Mouse (Mus musculus): ENCODE results near the gene 2810408A11Rik. TPM values are rescaled to one million over a fixed set of nuclear protein-coding genes. Genes with fewer than 3 reads are reported as not detected.

Gene 2810408A11Rik
- total and polyA plus RNA-seq, 2 experiments from 2014 or later = 3.9 to 6.3 TPM

DNA sequence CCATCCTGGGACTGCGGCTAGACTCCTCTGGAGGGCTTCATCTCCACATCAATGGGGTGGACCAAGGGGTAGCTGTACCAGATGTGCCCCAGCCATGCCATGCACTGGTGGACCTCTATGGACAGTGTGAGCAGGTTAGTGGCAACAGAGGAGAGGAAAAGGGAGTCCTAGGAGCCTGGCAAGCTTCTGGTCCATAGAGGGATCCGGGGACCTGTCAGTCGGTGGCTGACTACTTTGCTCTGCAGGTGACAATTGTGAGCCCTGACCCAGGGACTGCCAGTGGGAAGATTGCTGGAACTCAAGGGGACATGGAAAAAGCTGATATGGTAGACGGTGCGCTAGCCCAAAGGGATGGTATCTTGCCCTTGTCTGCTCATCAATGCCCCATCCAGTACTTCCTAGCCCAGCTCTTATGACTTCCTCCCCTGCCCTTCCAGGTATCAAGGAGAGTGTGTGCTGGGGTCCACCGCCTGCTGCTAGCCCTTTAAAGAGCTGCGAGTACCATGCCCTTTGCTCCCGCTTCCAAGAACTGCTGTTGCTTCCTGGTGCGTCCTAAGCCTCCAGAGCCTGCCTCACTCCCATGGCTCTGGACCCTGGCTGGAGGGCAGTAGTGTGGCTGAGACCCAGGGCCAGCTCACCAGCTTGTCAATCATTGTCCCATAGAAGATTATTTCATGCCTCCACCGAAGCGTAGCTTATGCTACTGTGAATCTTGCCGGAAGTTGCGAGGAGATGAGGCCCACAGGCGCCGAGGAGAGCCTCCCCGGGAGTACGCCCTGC lies 10.2 kb upstream of the 2810408A11Rik start:
- Histone ChIP-seq H3K4me1 (ENCODE audit: control insufficient read depth, insufficient read depth) (peaks cover 16% of the 10 kb centered on the region), H3K27me3 (ENCODE audit: control insufficient read depth, insufficient read depth, low read length) (no peaks in the 10 kb centered on the region), H3K4me3 (ENCODE audit: low read depth, low read length) (no peak overlapping the region), H3K4me2 (ENCODE audit: low read depth, low read length) (no peak overlapping the region), H3K9ac (replicated peaks; ENCODE audit: low read depth, low read length) (no peak overlapping the region), H3K9me3 (replicated peaks; ENCODE audit: control insufficient read depth, low read length) (no peaks in the 10 kb centered on the region), H3K36me3 (replicated peaks; ENCODE audit: control insufficient read depth, insufficient read depth, low read length) (peaks cover 79% of the 10 kb centered on the region), H3K27ac (ENCODE audit: low read depth) (no peak overlapping the region)
- TF ChIP-seq CTCF (IDR thresholded peaks at IDR 0.05; ENCODE audit: low read depth) (no peak), EP300 (IDR thresholded peaks at IDR 0.05; ENCODE audit: low read depth) (no peak)
- ATAC-seq (ENCODE audit: insufficient read depth, low read depth) = no peak
- DNase-seq (ENCODE audit: low spot score) = no peak
- WGBS = 91% methylated on average over 17 of the region's 17 CpGs

GRCm38 (mm10) chr11:69910177-69910576 lies 9.4 kb upstream of the 2810408A11Rik start:
- Histone ChIP-seq H3K27ac (ENCODE audit: low read depth) (no peak overlapping the region), H3K36me3 (replicated peaks; ENCODE audit: control insufficient read depth, insufficient read depth, low read length) (peaks cover 80% of the 10 kb centered on the region), H3K4me2 (ENCODE audit: low read depth, low read length) (no peak overlapping the region), H3K9me3 (replicated peaks; ENCODE audit: control insufficient read depth, low read length) (no peaks in the 10 kb centered on the region), H3K27me3 (ENCODE audit: control insufficient read depth, insufficient read depth, low read length) (no peaks in the 10 kb centered on the region), H3K4me1 (ENCODE audit: control insufficient read depth, insufficient read depth) (peaks cover 14% of the 10 kb centered on the region), H3K9ac (replicated peaks; ENCODE audit: low read depth, low read length) (no peak overlapping the region), H3K4me3 (ENCODE audit: low read depth, low read length) (no peak overlapping the region)
- DNase-seq (ENCODE audit: low spot score) (no peak), ATAC-seq (ENCODE audit: insufficient read depth, low read depth) (no peak)
- TF ChIP-seq CTCF (IDR thresholded peaks at IDR 0.05; ENCODE audit: low read depth) = no peak
- no peak for TF ChIP-seq EP300 (IDR thresholded peaks at IDR 0.05; ENCODE audit: low read depth)
- WGBS = 90% methylated on average over 8 of the region's 8 CpGs

GRCm38 (mm10) chr11:69909174-69909573 lies 8.4 kb upstream of the 2810408A11Rik start:
- Histone ChIP-seq H3K4me1 (ENCODE audit: control insufficient read depth, insufficient read depth) (peaks cover 4% of the 10 kb centered on the region), H3K27me3 (ENCODE audit: control insufficient read depth, insufficient read depth, low read length) (no peaks in the 10 kb centered on the region), H3K9ac (replicated peaks; ENCODE audit: low read depth, low read length) (no peak overlapping the region), H3K36me3 (replicated peaks; ENCODE audit: control insufficient read depth, insufficient read depth, low read length) (peaks cover 82% of the 10 kb centered on the region), H3K27ac (ENCODE audit: low read depth) (no peak overlapping the region), H3K4me2 (ENCODE audit: low read depth, low read length) (no peak overlapping the region), H3K4me3 (ENCODE audit: low read depth, low read length) (no peak overlapping the region), H3K9me3 (replicated peaks; ENCODE audit: control insufficient read depth, low read length) (no peaks in the 10 kb centered on the region)
- TF ChIP-seq CTCF (IDR thresholded peaks at IDR 0.05; ENCODE audit: low read depth) (no peak), EP300 (IDR thresholded peaks at IDR 0.05; ENCODE audit: low read depth) (no peak)
- DNase-seq (ENCODE audit: low spot score) (no peak), ATAC-seq (ENCODE audit: insufficient read depth, low read depth) (no peak)
- WGBS = 92% methylated on average over 5 of the region's 5 CpGs

DNA sequence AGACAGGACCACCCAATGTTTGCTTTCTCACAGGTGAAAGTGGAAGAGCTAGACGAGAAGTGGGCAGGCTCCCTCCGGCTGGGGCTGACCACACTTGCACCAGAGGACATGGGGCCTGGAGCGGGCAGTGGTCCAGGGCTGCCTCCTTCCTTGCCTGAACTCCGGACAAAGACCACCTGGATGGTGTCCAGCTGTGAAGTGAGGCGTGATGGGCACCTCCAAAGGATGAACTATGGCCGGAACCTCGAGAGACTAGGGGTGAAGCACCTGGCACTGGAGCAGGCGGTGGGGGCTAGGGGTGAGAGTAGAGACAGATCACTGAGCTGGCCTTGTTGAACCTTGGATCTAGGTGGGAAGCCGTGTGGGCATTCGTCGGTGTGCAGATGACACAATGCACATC lies 7.9 kb upstream of the 2810408A11Rik start:
- no peaks in the 10 kb centered on the region for H3K9me3 ChIP-seq (replicated peaks; ENCODE audit: control insufficient read depth, low read length)
- no peaks in the 10 kb centered on the region for H3K27me3 ChIP-seq (ENCODE audit: control insufficient read depth, insufficient read depth, low read length)
- H3K27ac ChIP-seq (ENCODE audit: low read depth) = no peak overlapping the region
- no peak overlapping the region for H3K9ac ChIP-seq (replicated peaks; ENCODE audit: low read depth, low read length)
- no peak for TF ChIP-seq EP300 (IDR thresholded peaks at IDR 0.05; ENCODE audit: low read depth)
- TF ChIP-seq CTCF (IDR thresholded peaks at IDR 0.05; ENCODE audit: low read depth) = no peak
- H3K4me1 ChIP-seq (ENCODE audit: control insufficient read depth, insufficient read depth) = peaks cover 4% of the 10 kb centered on the region
- H3K4me2 ChIP-seq (ENCODE audit: low read depth, low read length) = no peak overlapping the region
- ATAC-seq (ENCODE audit: insufficient read depth, low read depth) (no peak), DNase-seq (ENCODE audit: low spot score) (no peak)
- WGBS = 93% methylated on average over 11 of the region's 11 CpGs
- peaks cover 88% of the 10 kb centered on the region for H3K36me3 ChIP-seq (replicated peaks; ENCODE audit: control insufficient read depth, insufficient read depth, low read length)
- H3K4me3 ChIP-seq (ENCODE audit: low read depth, low read length) = no peak overlapping the region

DNA sequence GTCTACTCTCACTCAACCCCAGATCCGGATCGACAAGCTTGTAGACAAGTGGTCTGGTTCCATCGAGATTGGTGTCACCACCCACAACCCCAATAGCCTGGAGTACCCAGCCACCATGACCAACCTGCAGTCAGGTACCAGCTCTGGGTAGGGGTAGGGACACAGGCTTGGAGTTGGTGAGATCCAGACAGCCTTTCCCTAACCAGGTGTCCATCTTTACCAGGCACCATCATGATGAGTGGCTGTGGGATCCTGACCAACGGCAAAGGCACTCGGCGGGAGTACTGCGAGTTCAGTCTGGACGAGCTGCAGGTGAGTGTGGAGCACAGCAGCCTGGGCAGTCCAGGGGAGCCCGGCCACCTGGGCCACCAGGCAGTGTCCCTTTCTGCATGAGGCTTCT lies 3.5 kb upstream of the 2810408A11Rik start:
- no peak for ATAC-seq (ENCODE audit: insufficient read depth, low read depth)
- TF ChIP-seq EP300 (IDR thresholded peaks at IDR 0.05; ENCODE audit: low read depth) = no peak
- no peak for TF ChIP-seq CTCF (IDR thresholded peaks at IDR 0.05; ENCODE audit: low read depth)
- WGBS = 94% methylated on average over 9 of the region's 9 CpGs
- DNase-seq (ENCODE audit: low spot score) = no peak
- no peaks in the 10 kb centered on the region for H3K9me3 ChIP-seq (replicated peaks; ENCODE audit: control insufficient read depth, low read length)
- H3K9ac ChIP-seq (replicated peaks; ENCODE audit: low read depth, low read length) = no peak overlapping the region
- no peak overlapping the region for H3K4me2 ChIP-seq (ENCODE audit: low read depth, low read length)
- no peak overlapping the region for H3K27ac ChIP-seq (ENCODE audit: low read depth)
- no peak overlapping the region for H3K4me3 ChIP-seq (ENCODE audit: low read depth, low read length)
- peaks cover 53% of the 10 kb centered on the region for H3K36me3 ChIP-seq (replicated peaks; ENCODE audit: control insufficient read depth, insufficient read depth, low read length)
- H3K4me1 ChIP-seq (ENCODE audit: control insufficient read depth, insufficient read depth) = peaks cover 18% of the 10 kb centered on the region; the same call in 1 of the 2 replicates
- no peaks in the 10 kb centered on the region for H3K27me3 ChIP-seq (ENCODE audit: control insufficient read depth, insufficient read depth, low read length)
